Mouse (Mus musculus) thymus, postnatal 36 days (tissue): Measurements from ENCODE around the gene Thrb.
"Not testable (repeated sequence)": the region's sequence is repeated elsewhere in the genome, so short reads cannot be mapped to it uniquely, and the experiment has no call there.

Experiments
- DNase-seq, 2 experiments: peaks; one replicate each; pipeline ENCODE4 v3.0.0; 2022; ENCODE audit warnings: mixed read lengths in 2 of 2

The Thrb gene

GRCm38 (mm10) chr14:17885320-17885719, 225.3 kb downstream of the Thrb start:
- DNase-seq: no peak

GRCm38 (mm10) chr14:17894791-17895190, 234.7 kb downstream of the Thrb start:
- no peak for DNase-seq

DNA sequence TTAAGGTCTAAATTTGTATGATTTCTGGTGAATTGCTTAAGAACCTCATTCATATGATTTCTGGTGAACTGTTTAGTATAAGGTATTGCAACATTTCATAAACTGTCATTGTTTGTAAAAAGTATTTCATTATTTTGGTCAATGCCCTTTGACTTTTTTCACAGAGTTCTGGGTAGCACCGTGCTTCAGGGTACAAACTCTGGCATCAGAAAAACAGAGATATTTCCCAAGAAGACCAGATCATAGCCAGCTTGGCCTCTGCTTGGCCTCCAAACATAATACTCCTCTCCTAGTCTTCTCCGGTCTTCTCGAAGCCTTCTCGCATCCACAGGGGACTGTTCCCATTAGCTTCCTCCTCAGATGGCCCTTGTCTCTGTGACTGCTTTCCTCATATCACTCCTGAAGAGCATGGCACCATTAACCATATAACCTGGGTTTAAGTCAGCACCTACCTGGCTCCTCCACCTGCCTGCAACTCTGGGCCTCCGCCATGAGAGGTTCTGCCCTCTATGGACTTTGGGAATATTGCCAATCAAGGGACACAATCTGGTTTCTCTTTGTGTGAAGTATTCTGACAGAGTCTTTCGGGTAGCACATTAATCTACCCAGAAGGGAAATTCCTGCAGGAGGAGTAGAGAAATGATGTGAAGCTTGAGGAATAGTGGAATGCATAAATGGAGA, 239.8 kb downstream of the Thrb start:
- no peak for DNase-seq

GRCm38 (mm10) chr14:17900414-17900795, 240.3 kb downstream of the Thrb start:
- DNase-seq: no peak

- DNase-seq: no peak
Observed at GRCm38 (mm10) chr14:17902426-17902825, 242.4 kb downstream of the Thrb start.

DNA sequence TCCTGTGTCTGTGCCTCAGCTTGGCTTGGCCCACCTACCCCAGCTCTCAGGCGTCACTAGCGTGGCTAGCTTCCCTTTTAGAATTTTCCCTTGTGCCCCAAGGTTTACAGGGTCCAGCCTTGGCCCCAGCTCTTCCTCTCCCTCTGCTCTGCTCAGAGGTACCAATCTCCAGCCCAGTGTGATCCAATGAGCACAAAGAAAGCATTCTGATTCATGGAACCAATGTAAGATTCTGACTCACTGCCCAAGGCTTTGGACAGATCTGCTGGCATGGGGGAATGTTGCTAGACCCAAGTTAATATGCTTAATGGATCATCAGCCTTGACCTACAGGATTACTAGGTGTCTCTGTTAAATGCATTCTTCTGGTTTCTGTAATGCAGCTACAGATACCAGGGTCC, 243.1 kb downstream of the Thrb start:
- DNase-seq: no peak

DNA sequence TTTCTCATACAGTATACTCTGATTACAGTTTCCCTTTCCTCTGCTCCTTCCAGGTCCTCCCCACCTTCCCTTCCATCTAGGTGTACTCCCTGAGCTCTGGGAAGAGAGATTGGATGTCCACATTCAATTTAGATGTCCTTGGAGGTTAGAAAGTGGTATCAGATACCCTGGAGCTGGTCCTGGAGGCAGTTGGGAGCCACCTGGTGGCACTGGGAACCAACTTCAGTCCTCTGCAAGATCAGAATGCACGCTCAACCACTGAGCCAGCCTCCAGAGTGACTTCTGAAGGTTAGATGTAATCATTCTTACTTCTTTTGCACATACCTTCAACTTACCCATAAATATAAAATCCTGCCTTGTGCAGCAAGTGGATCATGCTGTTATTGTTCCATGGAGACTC, 244.5 kb downstream of the Thrb start:
- DNase-seq: no peak

DNA sequence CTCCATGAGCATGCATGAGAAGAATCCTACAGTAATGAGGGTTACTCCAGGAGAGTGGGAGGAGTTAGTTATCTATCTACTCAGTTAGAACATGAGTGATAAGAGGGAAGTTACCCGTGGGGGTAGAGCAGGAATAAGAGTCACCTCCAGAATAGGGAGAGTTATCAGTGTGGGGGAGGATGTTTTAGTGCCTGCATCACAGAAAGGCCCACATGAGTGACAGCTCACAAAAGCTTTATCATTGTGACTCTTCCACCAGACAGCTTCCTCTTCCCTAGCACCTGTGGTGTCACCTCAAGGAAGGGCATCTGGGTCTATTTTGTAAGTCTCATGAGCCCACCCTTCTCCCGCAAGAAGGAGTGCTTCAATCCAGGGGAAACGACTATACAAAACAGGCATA, 245.6 kb downstream of the Thrb start:
- no peak for DNase-seq

DNA sequence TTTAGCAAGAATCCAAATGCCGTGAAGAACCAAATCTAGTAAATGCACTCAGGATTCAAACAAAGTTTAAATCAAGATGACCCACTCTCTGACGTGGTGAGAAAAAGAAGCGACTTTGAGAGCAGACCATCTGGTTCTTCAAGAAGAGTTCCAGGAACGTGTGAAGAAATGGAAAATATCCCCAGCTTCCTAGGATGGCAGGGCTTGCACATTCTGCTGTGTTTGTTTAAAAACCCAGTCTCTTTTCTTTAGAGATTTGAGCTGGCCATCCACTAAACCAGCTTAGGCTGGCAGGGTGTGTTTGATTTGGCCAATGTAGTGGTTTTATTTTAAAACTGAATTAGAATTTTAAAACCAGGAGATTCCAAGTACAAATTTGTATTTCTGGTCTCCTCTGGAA, 246.9 kb downstream of the Thrb start:
- no peak for DNase-seq

GRCm38 (mm10) chr14:17911157-17911556, 251.1 kb downstream of the Thrb start:
- no peak for DNase-seq

GRCm38 (mm10) chr14:17912573-17913207, 252.6 kb downstream of the Thrb start:
- DNase-seq: no peak

- no peak for DNase-seq
Observed at GRCm38 (mm10) chr14:17915556-17915955, 255.5 kb downstream of the Thrb start.

- DNase-seq: no peak
Observed at GRCm38 (mm10) chr14:17916651-17917050, 256.6 kb downstream of the Thrb start.

DNA sequence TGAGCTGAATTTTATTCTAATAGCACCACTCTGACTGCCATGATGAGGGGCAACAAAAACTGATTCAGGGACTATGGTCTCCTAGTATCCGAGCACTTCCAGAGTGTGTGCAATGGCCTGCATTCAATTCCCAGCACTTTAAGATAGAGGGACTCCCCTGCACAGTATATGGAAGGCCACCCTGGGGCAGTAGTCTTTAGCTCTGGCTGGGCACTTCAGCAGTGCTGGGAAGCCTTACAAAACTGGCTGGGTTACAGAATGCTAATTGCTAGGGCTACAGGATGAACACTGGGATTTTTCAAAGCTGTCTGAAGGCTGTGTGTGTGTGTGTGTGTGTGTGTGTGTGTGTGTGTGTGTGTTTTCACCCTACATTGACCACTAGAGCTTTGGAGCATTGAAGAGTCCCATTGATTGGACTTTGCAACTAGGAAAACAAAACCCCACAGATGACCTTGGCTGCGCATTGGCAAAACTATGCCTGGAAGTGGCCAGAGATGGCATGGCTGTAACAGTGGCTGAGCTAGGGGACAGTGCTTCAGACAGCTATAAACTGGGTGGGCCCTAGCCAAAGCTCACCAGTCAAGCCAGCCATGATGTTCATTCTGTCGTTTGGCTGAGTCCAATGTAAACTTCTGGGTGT, 257.2 kb downstream of the Thrb start:
- no peak for DNase-seq

DNA sequence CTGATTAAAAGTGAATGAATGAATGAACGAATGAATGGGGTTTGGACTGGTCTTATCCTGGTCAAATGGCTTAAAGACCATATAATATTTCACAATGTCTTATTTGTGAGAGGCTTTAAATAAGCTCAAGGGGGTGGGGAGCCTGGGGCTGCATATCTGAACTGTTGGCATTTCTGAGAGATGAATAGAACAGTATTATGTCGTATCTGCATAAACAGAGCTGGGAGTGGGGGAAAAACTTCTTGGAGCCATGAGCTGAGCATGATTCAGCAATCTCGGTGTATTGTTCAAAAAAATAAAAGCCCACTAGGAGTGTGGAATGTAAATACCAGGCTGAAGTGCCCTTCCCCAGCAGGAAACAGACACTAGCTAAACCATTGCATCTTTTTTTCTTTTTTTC, 257.8 kb downstream of the Thrb start:
- DNase-seq: no peak

DNA sequence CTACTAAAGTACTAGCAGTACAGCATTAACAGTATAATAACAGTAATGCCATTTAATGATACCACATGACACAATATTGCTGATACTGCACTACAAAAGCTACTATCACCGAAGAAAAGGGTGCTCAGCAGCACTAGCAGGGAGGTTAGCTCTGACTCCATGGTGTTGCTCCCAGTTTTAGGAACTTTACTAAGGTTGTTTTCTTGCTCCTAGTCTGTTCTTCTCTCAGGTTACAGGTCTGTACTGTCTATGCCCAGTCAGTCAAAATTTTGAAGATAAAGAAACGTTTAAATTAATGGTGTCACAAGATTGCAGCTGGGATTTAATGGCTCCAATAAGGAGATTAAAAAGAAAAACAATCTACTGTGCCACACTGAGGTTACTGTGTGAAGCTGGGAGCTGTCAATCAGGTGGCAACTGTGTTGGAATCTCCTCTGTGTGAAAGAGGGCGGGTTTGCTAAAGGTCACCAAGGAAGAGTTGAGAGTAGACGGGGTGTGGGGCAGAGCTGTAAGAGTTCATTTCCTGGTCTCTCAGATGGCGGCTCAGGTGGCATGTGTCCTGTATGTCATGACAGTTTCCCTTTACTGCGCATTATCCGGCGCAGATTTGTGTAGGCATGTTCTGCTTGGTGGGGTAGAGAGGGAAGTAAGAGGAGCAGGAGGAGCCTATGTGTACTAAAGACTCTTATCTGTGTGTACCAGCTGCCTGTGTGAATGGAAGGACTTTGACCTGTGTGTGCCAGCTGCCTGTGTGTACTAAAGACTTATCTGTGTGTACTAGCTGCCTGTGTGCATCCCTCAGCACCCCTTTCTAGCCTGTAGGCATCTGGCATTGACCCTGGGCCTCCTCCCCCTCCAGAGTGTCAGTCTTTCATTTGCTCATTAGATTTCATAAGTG, 263.0 kb downstream of the Thrb start:
- DNase-seq: no peak

DNA sequence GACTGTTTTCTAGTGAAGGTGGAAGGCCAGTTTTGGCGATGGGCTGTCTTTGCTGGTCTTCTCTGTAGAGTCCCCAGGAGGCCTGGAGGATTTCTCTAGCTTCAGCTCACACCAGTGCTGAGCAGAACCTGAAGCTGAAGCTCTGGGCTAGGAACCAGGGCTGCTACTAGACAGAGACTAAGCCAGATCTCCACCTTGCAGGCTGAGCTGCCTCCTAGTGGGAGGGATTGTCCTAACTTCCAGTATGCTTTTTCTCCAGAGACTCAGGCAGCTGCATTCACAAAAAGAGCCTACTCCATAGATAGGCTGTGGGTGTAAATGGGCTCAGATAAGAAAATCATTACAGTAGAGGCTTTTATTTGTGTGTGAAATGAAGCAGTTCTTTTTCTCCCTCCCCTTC, 267.4 kb downstream of the Thrb start:
- no peak for DNase-seq

DNA sequence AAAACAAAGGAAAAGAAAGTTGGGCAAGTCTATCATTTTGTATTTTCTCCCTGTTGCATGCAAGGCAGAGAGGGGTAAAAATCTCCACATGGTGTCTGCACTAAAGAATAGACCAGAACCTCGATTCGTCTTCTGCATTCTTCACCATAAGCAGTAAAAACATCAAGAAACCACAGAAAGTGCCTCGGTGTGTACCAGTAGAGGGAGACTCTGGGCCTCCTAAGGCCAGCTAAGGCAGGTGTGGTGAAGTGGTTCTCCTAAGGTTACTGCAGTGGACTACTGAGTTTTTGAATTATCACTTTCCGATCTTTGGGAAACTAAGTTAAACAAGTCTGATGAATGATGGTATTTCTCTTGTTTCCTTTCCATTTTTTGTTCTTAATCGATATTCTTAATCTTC, 269.5 kb downstream of the Thrb start:
- DNase-seq: no peak

- DNase-seq: no peak
Observed at GRCm38 (mm10) chr14:17933475-17933874, 273.4 kb downstream of the Thrb start.

DNA sequence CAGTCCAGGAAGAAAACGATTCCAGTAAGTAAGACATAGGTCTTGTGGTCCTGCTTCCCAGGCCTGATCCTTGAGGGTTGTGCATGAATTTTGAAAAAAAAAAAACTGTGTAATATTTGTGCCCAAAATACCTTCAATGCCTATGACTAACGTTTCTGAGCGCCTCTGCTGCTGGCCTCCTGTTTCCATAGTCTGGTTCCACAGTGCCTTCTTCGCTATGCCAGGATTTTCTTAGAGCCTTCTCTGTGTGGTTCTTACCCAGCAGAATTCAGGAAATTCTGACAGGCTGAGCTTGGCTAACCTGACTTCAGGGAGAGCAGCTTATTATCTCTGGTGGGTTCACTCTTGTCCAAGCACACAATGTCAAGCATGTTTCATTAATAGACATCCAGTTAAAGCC, 274.7 kb downstream of the Thrb start:
- DNase-seq: not testable (repeated sequence)

DNA sequence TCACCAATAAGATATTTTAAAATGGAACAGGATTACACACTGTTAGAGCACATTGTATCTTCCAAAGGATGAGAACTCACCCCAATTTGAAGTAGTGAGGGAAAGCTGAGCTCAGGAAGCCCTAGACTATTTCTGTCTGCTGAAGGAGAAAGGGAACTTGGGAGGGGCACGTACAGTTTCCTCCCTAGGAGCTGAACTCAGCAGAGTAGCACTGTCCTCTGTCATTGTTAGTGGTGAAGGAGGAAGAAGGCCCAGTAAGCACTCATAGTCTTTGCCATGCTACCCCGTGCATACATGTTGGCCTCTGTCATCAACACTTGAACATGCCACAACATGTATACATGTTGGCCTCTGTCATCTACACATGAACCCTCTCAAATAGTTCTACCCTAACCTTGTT, 294.0 kb downstream of the Thrb start:
- no peak for DNase-seq

- DNase-seq: no peak
Observed at GRCm38 (mm10) chr14:17959901-17960300, 299.8 kb downstream of the Thrb start.

DNA sequence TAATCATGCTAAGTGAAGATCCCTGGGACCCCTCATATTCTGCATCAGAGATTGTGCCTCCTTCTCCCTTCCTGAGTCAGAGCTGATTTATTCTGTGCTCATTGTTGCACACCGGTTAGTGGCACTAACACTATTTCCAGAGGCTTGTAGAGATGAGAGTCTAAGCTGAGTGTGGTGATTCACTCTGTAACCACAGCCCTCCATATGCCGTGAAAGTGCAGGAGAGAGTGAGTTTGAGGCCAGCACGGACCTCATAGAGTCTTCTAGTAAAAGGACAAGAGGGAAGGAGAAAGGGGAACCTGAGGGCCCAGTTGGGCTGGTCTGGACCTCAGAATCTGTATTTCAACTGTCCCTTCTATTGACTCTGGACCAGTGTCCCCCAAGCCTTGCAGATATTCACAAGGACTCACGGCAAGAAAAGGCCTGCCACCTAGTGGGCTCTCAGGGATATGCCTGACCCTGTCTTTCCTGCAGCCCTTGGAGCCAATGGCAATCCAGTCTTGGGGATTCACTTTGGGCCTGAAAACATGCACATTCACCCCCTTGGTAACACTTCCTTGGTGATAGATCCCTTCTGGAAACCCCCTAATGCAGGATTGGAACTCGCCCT, 307.2 kb downstream of the Thrb start:
- DNase-seq: peak; percentile 35 to 48
